Mouse (Mus musculus) granulocyte monocyte progenitor cell, adult 5-6 weeks (primary cell): ENCODE results near the gene Nle1. TPM values are rescaled to one million over a fixed set of nuclear protein-coding genes. Genes with fewer than 3 reads are reported as not detected.

ENCODE experiments used
- ATAC-seq: replicated peaks from 2 replicates; pipeline ENCODE4 v1.8.0; 2016; ENCODE audit warnings: mild to moderate bottlenecking, moderate TSS enrichment, inconsistent platforms; ENCODE audit not compliant: poor library complexity, severe bottlenecking
- total RNA-seq, 2 experiments: library from RNA; stranded (forward) in 1 of 2; stranded (reverse) in 1 of 2; fragments of 200-712, 200-1000 nt in 1 of 2; fragments of >200 nt in 1 of 2; fragmentation: Nextera tagmentation in 1 of 2; gene quantifications; 2 replicates each; pipeline ENCODE4 v1.2.3; 2014 to 2017

Gene Nle1
- total RNA-seq, 2 experiments from 2014 or later = 23.0 to 41.7 TPM

- peak; percentile 77 for ATAC-seq
Measured at GRCm38 (mm10) chr11:82870173-82871030, 37.8 kb downstream of the Nle1 start.

DNA sequence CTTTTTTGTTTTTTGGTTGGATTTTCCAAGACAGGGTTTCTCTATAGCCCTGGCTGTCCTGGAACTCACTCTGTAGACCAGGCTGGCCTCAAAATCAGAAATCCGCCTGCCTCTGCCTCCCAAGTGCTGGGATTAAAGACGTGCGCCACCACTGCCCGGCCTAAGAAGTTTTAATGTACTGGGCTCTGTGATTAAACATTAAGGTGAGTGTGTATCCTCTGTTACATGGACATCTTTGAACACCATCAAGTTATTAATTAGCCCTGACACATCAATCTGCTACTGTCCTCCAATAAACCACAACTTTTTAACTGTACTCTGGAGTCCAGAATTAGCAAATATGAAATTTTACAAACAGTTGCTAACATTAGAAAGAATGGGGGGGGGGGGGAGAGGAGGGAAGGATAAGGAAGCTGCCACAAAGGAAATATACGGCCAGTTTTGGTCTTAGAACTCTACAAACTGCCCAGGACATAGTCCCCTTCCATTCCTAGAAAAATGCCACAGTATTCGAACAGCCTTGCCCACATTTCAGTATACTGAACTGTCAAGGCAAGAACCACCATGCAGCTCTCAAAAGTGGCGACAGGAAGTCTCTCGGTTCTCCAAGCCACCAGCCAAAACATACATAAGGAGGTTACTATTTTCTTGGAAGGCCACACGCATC is 38.6 kb downstream of the Nle1 start:
- ATAC-seq = no peak

- ATAC-seq = no peak
Measured at GRCm38 (mm10) chr11:82867956-82868355, 40.3 kb downstream of the Nle1 start.

DNA sequence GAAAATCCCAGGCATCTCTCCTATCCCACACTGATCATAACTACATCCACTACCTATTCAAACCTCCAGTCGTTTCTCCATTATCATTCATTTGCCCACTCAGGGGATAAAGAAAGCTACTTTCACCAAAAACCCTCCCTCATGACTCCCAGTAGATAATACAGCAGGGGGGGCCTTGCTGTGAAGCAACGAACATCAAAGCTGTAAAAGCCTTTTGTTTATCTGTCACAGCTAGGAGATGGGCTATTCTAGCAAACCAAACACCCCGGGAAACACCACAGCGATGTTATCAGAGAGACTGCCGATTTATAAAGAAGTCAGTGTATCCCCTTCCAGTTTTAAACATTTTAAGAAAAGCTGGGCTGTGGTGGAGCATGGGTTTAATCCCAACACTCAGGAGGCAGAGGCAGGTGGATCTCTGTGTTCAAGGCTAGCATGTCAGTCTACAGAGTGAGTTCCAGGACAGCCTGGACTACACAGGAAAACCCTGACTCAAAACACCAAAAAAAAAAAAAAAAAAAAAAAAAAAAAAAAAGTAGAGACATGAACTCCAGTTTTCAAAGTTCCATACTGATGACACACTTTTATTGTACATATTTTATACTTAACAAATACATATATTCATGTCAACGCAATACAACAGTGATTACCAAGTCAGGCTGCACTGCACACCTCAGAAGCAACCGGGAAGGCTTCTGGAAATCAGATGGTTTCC is 41.2 kb downstream of the Nle1 start:
- no peak for ATAC-seq

DNA sequence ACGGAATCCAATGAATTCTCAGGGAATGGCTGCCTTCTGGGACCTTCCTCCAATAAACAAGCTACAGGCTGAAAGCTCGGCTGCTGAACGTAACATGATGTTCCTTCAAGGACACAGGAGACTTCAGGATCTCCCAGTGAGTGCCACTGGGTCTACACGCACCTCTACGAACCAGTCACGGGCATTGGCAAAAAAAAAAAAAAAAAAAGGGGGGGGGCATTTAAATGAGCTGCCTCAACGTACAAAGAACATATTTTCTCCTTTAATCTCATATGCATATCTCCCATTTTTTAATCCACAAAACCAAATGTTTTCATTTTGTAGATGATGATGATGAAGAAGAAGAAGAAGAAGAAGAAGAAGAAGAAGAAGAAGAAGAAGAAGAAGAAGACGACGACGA is 42.3 kb downstream of the Nle1 start:
- ATAC-seq = no peak

- ATAC-seq = no peak
Measured at GRCm38 (mm10) chr11:82863488-82863931, 44.7 kb downstream of the Nle1 start.

- ATAC-seq = no peak
Measured at GRCm38 (mm10) chr11:82863059-82863458, 45.2 kb downstream of the Nle1 start.

GRCm38 (mm10) chr11:82862638-82863037 is 45.6 kb downstream of the Nle1 start:
- no peak for ATAC-seq

- no peak for ATAC-seq
Measured at GRCm38 (mm10) chr11:82861558-82861957, 46.7 kb downstream of the Nle1 start.

GRCm38 (mm10) chr11:82860759-82861158 is 47.5 kb downstream of the Nle1 start:
- peak; percentile 20; the same call in 1 of the 2 replicates for ATAC-seq

GRCm38 (mm10) chr11:82857307-82857848 is 50.8 kb downstream of the Nle1 start:
- no peak for ATAC-seq

DNA sequence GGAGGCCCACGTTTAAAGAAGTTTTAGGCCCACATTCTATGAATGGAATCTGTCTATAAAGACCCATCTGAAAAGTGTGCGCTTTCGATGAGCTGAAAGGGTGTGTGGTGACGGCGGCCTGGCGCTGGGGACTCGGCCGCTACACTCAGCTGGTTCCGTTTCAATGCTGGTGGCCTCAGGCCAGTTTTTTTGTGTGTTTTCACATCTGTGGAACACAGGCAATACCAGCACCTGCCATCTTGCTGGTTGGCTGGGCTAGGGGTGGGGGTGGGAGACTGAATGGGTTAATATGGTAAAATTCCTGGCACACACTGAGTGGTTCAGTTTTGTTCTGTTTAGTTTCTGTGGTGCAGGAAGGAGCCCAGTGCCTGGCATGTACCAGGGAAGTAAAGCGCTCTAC is 52.2 kb downstream of the Nle1 start:
- no peak for ATAC-seq

DNA sequence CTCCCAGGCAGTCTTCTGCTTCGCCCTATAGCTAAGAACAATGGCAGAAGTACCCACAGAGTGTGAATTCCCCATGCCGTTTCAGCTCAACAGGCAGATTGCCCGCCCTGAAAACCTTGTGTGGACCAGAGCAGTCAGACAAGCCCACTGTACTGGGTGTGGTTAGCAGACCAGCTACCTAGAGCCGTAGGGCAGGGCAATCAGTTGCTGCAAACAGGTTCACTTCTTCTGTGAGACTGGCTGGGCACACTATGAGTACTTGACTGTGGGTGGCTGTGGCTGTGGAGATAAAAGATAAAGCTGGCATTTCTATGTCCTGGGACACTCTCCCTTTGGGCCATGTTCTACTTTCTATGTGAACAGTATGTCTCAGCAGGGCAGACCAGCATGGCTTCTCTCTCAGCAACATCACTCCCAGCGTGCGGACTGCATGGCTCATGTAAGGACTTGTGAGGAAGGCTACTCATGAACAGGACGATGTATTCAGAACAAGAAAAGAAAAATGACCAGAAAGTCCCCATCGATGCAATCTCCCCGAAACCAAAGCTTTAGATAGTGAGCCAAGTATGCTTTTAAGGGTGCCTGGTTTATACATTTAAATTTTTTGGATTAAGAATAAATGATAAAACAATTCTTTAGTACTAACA is 52.8 kb downstream of the Nle1 start:
- 0 out of 2 replicates have a peak, but pooled peaks have one; percentile 17 for ATAC-seq

- ATAC-seq = no peak
Measured at GRCm38 (mm10) chr11:82854111-82854510, 54.1 kb downstream of the Nle1 start.

- no peak for ATAC-seq
Measured at GRCm38 (mm10) chr11:82852958-82853357, 55.3 kb downstream of the Nle1 start.

DNA sequence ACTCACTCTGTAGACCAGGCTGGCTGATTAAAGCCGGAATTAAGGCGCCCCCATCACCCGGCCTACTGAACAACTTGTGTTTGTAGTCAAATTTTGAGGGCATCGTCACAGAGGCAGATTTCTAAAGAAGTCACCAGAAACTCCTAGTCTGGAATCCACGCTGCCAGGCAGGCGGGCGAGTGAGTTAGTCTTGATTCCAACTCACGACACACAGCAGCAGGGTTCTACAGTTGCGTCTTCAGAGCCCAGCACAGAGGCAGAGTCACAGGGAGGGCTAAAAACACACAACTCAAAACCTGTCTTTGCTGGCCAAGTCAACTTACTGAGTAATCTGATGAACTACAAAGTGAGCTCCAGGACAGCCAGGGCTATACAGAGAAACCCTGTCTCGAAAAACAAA is 55.7 kb downstream of the Nle1 start:
- ATAC-seq = no peak

- ATAC-seq = no peak
Measured at GRCm38 (mm10) chr11:82852115-82852514, 56.1 kb downstream of the Nle1 start.
